Mouse (Mus musculus): ENCODE measurements around the gene Sorcs2. TPM values are rescaled to one million over a fixed set of nuclear protein-coding genes. Genes with fewer than 3 reads are reported as not detected.
"Not testable (repeated sequence)": the region's sequence is repeated elsewhere in the genome, so short reads cannot be mapped to it uniquely, and the experiment has no call there.

The Sorcs2 gene
- total RNA-seq, 2 experiments from 2014 or later, result 49.2 to 54.8 TPM

DNA sequence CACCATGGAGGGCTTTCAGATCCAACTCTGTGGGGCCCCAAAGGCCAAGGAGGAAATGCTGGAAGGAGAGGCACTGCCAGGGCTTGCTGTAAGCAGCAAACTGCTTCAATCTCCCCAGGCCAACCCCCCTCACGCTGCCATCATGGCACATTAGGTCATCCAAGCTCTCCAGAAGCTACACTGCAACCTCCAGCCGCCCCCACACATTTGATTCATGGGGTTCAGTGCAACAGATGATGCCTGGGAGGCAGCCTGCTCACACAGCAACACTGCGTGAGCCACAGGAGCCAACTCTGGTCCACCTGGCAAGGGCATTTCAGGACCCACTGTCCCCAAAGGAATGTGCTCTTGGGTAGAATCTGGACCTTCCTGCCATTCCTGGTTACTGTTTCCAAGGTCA lies 21.9 kb upstream of the Sorcs2 start:
- TF ChIP-seq CTCF (conservative IDR thresholded peaks at IDR 0.05), result no peak
- Histone ChIP-seq H3K4me3 (no peak overlapping the region), H3K27ac (peak overlapping the region; percentile 8; the same call in 1 of the 2 replicates)
- peak in 1 of 2 experiments; percentile 46 for DNase-seq (ENCODE audit: low spot score in 2 of 2)

DNA sequence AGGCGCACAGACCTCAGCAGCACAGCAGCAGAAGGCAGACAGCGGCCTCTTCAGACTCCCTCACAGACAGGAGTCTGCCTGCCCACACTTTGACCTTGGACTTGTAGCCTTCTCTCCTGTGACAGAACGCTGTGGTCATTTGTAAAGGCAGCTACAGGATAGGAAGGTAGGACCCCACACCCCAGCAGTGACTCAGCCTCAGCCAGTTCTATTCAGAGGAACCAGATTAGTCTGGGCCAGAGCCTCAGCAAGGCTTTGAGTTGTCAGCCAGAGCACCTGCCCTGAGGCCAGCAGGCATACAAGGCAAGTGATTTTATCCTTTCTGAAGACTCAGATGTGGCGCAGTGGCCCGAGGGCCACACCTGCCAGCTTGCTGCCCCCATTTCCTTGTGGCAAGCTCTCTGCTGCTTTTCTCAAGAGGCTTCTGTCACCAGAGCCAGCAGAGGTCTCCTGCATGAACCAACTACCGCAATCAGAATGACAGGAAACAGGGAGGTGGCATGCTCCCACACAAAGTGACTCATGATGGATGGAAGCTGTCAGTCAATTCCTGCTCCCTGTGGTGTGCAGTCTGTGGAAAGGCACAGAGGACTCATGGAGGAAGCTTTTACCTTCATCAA lies 16.9 kb upstream of the Sorcs2 start:
- TF ChIP-seq CTCF (conservative IDR thresholded peaks at IDR 0.05), result no peak
- Histone ChIP-seq H3K27ac (peak overlapping the region; percentile 93), H3K4me3 (no peak overlapping the region)
- peak; percentile 53 to 76 for DNase-seq (ENCODE audit: low spot score in 2 of 2)

DNA sequence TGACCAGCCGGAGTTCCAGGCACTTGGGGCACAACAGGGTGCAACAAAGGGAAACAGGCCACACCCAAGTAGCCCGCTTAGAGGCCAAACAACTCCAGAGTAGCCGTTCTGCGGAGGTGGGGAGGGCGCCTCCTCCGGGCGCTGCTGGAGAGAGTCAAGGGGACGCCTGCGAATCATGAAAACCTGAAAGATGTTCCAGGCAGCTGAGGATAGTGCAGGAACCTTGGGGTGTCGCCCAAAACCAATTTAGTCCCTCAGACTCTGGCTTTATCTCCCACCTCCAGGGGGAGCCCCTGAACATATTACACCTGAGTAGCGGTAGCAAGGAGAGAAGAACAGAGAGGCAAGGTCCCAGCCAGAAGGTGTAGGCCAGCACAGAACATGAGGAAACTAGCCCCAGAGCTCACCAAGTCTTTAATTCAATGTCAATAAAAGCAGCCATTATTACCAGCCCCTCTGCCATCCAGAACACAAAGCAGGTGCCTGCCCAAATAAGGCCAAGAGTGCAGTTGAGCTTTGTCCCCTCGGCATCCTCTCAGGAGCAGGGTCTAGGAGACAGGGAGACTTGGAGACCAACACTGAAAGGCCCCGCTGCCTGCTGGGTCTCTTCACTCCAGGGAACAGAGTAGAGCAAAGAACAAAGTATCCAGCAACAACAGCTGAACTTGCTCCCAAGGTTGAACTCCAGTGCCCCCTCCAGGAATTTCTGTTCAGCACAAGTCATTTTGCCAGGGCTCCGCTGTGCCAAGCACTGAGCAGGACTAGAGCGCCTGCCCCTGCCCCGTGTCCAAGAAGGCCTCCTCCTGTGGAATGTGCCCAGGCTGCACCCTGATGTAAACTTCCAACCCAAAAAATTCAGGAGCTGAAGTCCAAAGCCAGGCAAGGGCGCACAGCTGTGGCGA lies 775 bp upstream of the Sorcs2 start:
- no peak overlapping the region for H3K4me3 ChIP-seq
- peak; percentile 66 for TF ChIP-seq CTCF (conservative IDR thresholded peaks at IDR 0.05)
- peak; percentile 58 to 60 for DNase-seq (ENCODE audit: low spot score in 2 of 2)
- H3K27ac ChIP-seq, result no peak overlapping the region

DNA sequence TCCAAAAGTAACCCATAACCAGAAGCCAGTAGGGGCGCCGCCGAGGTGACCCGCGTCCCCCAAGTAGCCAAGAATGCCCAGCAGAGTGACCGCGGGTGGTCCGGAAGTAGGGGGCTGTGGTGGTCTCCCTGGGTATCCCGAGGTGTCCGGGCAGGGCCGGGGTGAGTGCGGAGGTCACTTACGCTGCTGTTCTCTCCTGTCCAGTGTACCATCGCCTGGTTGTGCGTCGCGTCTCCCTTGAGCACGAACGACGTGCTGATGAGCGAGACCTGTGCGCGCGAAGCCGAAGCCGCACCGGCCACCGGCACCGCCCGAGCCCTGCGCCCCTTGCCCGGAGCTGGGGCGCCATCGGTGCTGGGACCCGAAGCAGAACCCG lies 567 bp downstream of the Sorcs2 start:
- no peak for DNase-seq (ENCODE audit: low spot score in 2 of 2)
- TF ChIP-seq CTCF (conservative IDR thresholded peaks at IDR 0.05), result peak; percentile 37
- H3K27ac ChIP-seq, result peak overlapping the region; percentile 96
- peak overlapping the region; percentile 95 for H3K4me3 ChIP-seq

DNA sequence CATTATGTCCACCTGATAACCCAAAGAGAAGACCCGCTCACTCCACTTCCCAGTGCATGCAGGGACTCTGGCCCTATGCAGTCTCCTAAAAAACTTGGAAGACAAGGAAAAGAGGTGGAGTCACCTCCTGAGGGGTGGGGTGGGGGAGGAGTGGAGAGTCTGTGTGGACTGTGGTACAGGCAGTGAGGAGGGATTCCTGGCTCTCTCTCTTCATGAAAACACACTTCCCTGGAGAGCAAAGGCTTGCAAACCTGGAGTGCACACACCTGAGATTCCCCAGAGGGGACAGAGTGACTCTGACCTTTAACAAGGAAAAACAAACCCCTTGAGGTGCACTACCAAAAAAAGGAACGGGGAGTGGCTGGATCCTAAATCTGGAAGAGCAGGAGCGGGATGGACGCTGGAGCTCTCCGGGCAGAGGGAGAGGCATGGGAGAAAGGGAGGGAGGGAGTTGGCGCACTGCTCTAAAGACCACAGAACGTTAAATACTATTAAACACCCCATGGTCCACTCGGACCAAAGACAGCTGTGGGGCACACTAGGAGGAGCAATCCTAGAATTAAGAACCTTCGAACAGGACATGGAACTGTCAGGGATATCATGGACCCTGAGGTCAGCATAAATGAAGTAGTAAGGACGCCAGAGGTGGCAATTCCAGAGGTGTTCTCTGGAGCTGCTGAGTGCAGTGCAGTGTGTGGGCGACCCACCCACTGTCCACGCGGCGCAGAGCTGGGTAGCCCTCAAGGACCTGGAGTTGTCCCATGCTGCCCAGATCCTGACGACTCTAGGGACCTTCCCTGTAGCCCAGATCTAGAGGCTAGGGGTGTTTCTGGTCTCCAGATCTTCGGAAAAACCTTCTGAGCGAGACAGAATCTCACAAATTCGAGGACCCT lies 1.2 kb downstream of the Sorcs2 start:
- DNase-seq (ENCODE audit: low spot score in 2 of 2), result no peak
- TF ChIP-seq CTCF (conservative IDR thresholded peaks at IDR 0.05), result no peak
- Histone ChIP-seq H3K4me3 (peak overlapping the region; percentile 95), H3K27ac (peak overlapping the region; percentile 96)

DNA sequence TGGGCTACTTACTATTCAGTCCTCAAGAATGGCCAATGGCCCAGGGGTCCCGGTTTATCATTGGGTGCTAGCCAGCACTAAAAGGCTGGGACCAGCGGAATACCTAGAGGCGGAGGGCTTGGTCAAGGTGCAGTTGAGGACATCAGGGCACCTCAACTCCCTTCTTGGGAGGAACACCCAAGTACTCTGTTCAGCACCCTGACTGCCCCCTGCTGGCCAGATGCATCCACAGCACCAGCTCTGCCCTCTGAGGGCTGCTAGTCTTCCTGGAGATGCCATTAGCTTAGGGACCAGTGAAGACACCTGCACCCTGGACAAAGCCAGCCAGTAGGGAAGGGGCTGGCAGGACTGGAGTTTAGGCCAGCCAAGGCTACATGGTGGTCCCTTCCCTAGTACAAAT lies 1.9 kb downstream of the Sorcs2 start:
- H3K4me3 ChIP-seq, result peak overlapping the region; percentile 95
- DNase-seq (ENCODE audit: low spot score in 2 of 2), result peak; percentile 78 to 88
- TF ChIP-seq CTCF (conservative IDR thresholded peaks at IDR 0.05), result peak; percentile 90
- H3K27ac ChIP-seq, result no peak overlapping the region

DNA sequence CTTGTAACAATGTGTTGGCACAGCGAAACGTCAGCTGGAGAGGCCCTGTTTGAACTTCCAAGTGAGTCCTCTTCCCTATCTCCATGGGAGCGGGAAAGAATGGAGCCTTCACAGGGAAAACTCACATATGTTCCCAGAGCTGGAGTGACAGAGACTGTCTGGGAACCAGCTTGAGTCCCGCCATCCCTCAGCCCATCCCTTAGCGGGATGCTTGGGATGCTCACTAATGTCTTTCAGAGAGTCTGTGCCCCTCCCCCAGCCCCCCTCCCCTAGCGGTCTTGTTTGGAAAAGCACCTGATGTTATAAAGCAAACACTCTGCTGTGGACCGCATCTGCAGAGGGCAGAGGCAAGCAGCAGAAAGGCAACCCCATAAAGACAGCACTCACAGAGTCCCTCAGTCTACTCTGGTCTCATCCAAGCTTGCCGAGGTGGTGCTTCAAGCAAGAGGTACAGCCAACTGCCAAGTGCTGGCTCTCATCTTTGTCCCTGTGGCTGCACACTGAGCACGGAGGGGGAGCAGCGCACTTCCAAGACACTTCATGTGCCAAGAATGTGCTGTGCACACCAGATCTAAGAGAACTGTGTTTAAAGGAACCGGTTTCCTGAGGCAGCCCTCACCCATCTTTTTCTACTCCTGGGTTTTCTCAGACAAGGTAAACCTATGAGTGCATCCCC lies 3.0 kb downstream of the Sorcs2 start:
- Histone ChIP-seq H3K27ac (0 out of 2 replicates have a peak overlapping the region, but pooled peaks have one; percentile 6), H3K4me3 (peak overlapping the region; percentile 95)
- no peak for DNase-seq (ENCODE audit: low spot score in 2 of 2)
- peak; percentile 69 for TF ChIP-seq CTCF (conservative IDR thresholded peaks at IDR 0.05)

DNA sequence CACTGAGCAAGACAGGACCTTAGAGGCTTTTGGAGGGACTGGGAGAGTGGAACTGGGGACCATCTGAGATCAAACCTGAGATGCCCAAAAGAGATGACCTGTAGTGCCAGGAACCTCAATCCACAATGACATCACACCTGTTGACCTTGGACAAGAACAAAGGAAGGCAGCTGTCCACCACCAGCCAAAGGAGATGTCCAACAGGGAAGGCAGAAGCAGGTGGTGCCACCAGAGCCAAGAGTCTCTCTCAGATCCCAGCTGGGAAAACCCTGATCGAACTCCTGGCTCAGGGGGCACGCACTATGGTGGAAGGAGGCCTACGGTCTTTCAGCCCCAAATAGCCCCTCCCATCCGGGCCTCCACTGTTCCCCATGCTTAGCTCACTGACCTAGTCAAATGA lies 6.2 kb downstream of the Sorcs2 start:
- no peak for DNase-seq (ENCODE audit: low spot score in 2 of 2)
- H3K27ac ChIP-seq, result no peak overlapping the region
- H3K4me3 ChIP-seq, result no peak overlapping the region
- no peak for TF ChIP-seq CTCF (conservative IDR thresholded peaks at IDR 0.05)

DNA sequence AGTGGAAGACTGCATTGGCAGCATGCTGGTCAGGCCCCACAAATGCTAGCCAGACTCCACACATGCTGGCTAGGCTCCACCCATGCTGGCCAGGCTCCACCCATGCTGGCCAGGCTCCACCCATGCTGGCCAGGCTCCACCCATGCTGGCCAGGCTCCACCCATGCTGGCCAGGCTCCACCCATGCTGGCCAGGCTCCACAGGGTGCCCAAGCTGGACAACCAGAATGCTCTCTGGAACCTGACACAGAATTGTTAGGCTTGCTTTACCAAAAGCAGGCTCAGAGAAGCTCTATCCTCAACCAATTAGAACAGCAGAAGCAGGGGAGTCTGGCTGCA lies 7.4 kb downstream of the Sorcs2 start:
- H3K27ac ChIP-seq; H3K4me3 ChIP-seq; DNase-seq (ENCODE audit: low spot score in 2 of 2): not testable (repeated sequence)

DNA sequence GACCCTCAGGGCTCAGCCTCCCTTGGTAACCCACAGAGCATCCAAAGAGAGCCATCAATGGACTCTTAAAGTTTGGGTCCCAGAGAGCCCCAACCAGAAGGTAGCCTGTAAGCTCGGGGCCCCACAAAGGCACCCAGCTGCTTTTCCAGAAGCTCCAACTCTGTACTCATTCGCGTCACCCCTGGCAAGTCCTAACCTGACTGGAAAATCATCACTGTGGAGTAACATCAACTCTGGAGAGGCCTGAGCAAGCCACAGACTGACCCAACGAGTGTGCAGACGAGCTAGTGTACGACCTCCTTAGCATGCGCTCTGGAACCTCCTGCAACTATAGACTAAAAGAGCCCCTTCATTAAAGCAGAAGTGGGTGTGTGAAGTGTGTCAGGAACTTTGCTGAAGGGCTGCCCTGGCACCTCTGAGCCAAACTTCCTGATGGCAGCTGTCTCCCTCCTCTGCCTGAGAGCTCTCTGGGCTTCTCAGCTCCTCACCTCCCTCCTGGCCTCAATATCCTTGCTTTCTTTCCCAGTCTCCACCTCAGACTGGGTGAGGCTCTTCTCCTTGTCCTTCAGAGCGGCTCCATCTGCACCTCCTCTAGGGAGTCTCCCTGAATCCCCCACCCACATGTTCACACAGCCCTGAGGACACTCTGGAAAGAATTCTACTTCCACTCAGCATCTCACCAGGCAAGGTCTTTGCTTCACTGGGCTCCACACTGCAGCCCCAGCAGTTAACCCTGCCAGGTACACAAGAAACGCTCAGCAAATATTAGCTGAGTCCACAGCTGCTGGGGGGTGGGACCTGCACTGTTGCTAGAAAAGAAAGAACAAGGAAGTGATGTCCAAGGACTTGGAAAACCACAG lies 8.0 kb downstream of the Sorcs2 start:
- DNase-seq (ENCODE audit: low spot score in 2 of 2), result no peak
- TF ChIP-seq CTCF (conservative IDR thresholded peaks at IDR 0.05), result no peak
- Histone ChIP-seq H3K27ac (no peak overlapping the region), H3K4me3 (no peak overlapping the region)

DNA sequence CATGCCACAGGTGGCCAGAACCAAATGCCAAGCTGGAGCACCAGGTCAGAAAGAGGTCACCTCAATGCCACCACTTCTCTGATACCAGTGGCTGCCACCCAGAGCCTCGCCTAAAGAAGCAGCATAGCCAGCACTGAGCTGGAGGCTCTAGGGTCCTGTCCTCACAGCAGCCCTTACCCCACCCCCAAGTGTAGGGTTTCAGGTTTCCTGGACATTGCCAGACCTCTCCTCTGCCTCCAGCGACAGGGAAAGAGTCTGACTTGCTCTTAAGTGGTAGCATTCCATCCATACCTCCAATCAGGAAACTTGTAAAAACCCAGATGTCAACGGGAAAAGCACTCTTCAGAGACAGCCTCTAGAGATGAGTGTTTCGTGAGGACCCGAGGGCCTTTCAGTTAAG lies 12.9 kb downstream of the Sorcs2 start:
- Histone ChIP-seq H3K27ac (no peak overlapping the region), H3K4me3 (no peak overlapping the region)
- no peak for TF ChIP-seq CTCF (conservative IDR thresholded peaks at IDR 0.05)
- no peak for DNase-seq (ENCODE audit: low spot score in 2 of 2)

DNA sequence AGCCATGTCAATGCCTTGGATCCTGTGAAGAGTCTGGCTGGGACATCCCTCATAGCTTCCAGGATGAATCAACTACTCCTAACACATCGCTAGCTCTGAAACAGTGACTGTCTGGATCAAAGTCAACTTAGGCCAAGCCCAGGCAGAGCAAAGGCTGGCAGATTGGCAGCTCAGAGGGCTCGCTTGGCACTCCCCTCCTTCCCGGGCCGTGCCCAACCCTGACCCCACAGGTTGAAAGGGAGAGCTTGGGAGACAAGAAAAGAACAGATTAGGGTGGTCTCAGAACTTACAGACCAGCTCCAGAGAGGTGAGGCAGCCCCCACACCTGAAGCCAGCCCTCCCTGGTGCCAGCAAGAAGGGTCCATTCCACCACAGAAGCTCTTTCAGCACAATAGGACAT lies 14.5 kb downstream of the Sorcs2 start:
- no peak overlapping the region for H3K4me3 ChIP-seq
- DNase-seq (ENCODE audit: low spot score in 2 of 2), result no peak
- no peak for TF ChIP-seq CTCF (conservative IDR thresholded peaks at IDR 0.05)
- no peak overlapping the region for H3K27ac ChIP-seq
